Mouse (Mus musculus) neural tube, embryonic 11.5 days (tissue): ENCODE results near the gene Arl2. TPM values are rescaled to one million over a fixed set of nuclear protein-coding genes. Genes with fewer than 3 reads are reported as not detected.
A peak's percentile ranks its signal among the peaks of the same experiment; 100 is the strongest.

Experiments
- ATAC-seq: fragments of 200-750 bp; cut with Nextera tagmentation; 2 replicates; pipeline ENCODE4 v1.8.0; 2017; ENCODE audit warnings: moderate number of reproducible peaks, mild to moderate bottlenecking, moderate TSS enrichment, moderate library complexity; ENCODE audit not compliant: insufficient read depth, low FRiP score, low TSS enrichment
- DNase-seq: peaks from one replicate; pipeline ENCODE4 v3.0.0-alpha.2; 2015; ENCODE audit warnings: low spot score
- H3K27ac ChIP-seq: fragments of 300-500 bp; sonication (generic); 2 replicates; pipeline ENCODE4 v1.5.1; 2014; ENCODE audit warnings: low read depth, mild to moderate bottlenecking, low read length
- H3K27me3 ChIP-seq: fragments of 300-500 bp; sonication (generic); 2 replicates; pipeline ENCODE4 v1.6.1; 2014; ENCODE audit warnings: mild to moderate bottlenecking, low read length, mixed read lengths; ENCODE audit not compliant: control insufficient read depth, insufficient read depth
- H3K36me3 ChIP-seq: fragments of 300-500 bp; sonication (generic); 2 replicates; pipeline ENCODE4 v1.6.1; 2014; ENCODE audit warnings: mild to moderate bottlenecking, low read length, moderate library complexity, mixed read lengths; ENCODE audit not compliant: control insufficient read depth, insufficient read depth
- H3K4me1 ChIP-seq: fragments of 300-500 bp; sonication (generic); 2 replicates; pipeline ENCODE4 v1.6.1; 2014; ENCODE audit warnings: low read length, mixed read lengths; ENCODE audit not compliant: control insufficient read depth, insufficient read depth
- H3K4me2 ChIP-seq: fragments of 300-500 bp; sonication (generic); 2 replicates; pipeline ENCODE4 v1.6.1; 2014; ENCODE audit warnings: low read depth, mild to moderate bottlenecking, moderate library complexity
- H3K4me3 ChIP-seq: fragments of 300-500 bp; sonication (generic); 2 replicates; pipeline ENCODE4 v1.5.1; 2014; ENCODE audit warnings: low read depth, low read length
- H3K9ac ChIP-seq: fragments of 300-500 bp; sonication (generic); 2 replicates; pipeline ENCODE4 v1.6.1; 2014; ENCODE audit warnings: mild to moderate bottlenecking, low read length
- H3K9me3 ChIP-seq: fragments of 300-500 bp; sonication (generic); 2 replicates; pipeline ENCODE4 v1.6.1; 2016; ENCODE audit warnings: low read length; ENCODE audit not compliant: control insufficient read depth
- WGBS: fragments of 180-500 bp; shearing (Covaris S2); extraction: QIAGEN DNeasy Blood & Tissue Kit; methylation state at CpG from one replicate; pipeline ENCODE4 v1.1.7; 2014; 5-methylcytosine and 5-hydroxymethylcytosine counted together
- polyA plus RNA-seq: library from polyadenylated mRNA; unstranded; fragments of >200 nt; fragmentation: Nextera tagmentation; extraction: Ambion mirVana; gene quantifications from 2 replicates; pipeline ENCODE4 v1.2.1, GENCODE M21; 2014

The Arl2 gene
- 82.6 and 95.1 TPM in 2 replicates for polyA plus RNA-seq

- DNase-seq, result peak; percentile 87
Observed at GRCm38 (mm10) chr19:6141394-6141749, at the start of gene Arl2. TSS of gene Arl2 (minus strand) at chr19:6141548.

GRCm38 (mm10) chr19:6184131-6184530 is 42.8 kb upstream of the Arl2 start, which contains the start of gene Majin:
TSS of gene Majin (plus strand) at chr19:6184388.
- DNase-seq (no peak), ATAC-seq (no peak)
- Histone ChIP-seq H3K9me3 (no peaks in the 10 kb centered on the region), H3K27ac (no peak within 1 kb of the TSS), H3K4me1 (no peaks in the 10 kb centered on the region), H3K27me3 (no peaks in the 10 kb centered on the region), H3K4me2 (no peak within 1 kb of the TSS), H3K9ac (no peak within 1 kb of the TSS), H3K4me3 (no peak within 1 kb of the TSS), H3K36me3 (no peaks in the 10 kb centered on the region)
- WGBS, result 89% methylated on average over 23 of the region's 23 CpGs

More at GRCm38 (mm10) chr19:6141394-6141749, at the start of gene Arl2:
- H3K4me1 ChIP-seq, result no peaks in the 10 kb centered on the region
- H3K9ac ChIP-seq, result peak within 1 kb of the TSS; percentile 76
- H3K4me2 ChIP-seq, result peak within 1 kb of the TSS; percentile 70
- WGBS, result under 1% methylated on average over 15 of the region's 15 CpGs
- H3K9me3 ChIP-seq, result no peaks in the 10 kb centered on the region
- H3K27ac ChIP-seq, result peak within 1 kb of the TSS; percentile 93
- H3K27me3 ChIP-seq, result no peaks in the 10 kb centered on the region
- peak; percentile 78 for ATAC-seq
- H3K36me3 ChIP-seq, result peaks cover 2% of the 10 kb centered on the region
- H3K4me3 ChIP-seq, result peak within 1 kb of the TSS; percentile 56

GRCm38 (mm10) chr19:6182534-6182933 is 41.2 kb upstream of the Arl2 start:
- no peaks in the 10 kb centered on the region for H3K4me1 ChIP-seq
- WGBS, result 12% methylated on average over 3 of the region's 3 CpGs
- DNase-seq, result no peak
- no peak overlapping the region for H3K9ac ChIP-seq
- no peaks in the 10 kb centered on the region for H3K36me3 ChIP-seq
- H3K27ac ChIP-seq, result no peak overlapping the region
- no peaks in the 10 kb centered on the region for H3K27me3 ChIP-seq
- H3K4me3 ChIP-seq, result no peak overlapping the region
- H3K4me2 ChIP-seq, result no peak overlapping the region
- no peak for ATAC-seq
- no peaks in the 10 kb centered on the region for H3K9me3 ChIP-seq

GRCm38 (mm10) chr19:6181629-6182028 is 40.3 kb upstream of the Arl2 start:
- H3K9me3 ChIP-seq, result no peaks in the 10 kb centered on the region
- no peaks in the 10 kb centered on the region for H3K27me3 ChIP-seq
- H3K36me3 ChIP-seq, result no peaks in the 10 kb centered on the region
- H3K27ac ChIP-seq, result no peak overlapping the region
- ATAC-seq (no peak), DNase-seq (peak; percentile 45)
- no peaks in the 10 kb centered on the region for H3K4me1 ChIP-seq
- no peak overlapping the region for H3K4me2 ChIP-seq
- no peak overlapping the region for H3K9ac ChIP-seq
- WGBS, result 39% methylated on average over 5 of the region's 5 CpGs
- no peak overlapping the region for H3K4me3 ChIP-seq

- Histone ChIP-seq H3K27me3 (no peaks in the 10 kb centered on the region), H3K4me1 (no peaks in the 10 kb centered on the region), H3K9me3 (no peaks in the 10 kb centered on the region), H3K4me2 (no peak overlapping the region), H3K9ac (no peak overlapping the region), H3K27ac (no peak overlapping the region), H3K36me3 (no peaks in the 10 kb centered on the region), H3K4me3 (no peak overlapping the region)
- ATAC-seq (no peak), DNase-seq (no peak)
- WGBS, result 85% methylated on average over 4 of the region's 6 CpGs
Observed at GRCm38 (mm10) chr19:6178775-6179174, 37.4 kb upstream of the Arl2 start.

- no peak for DNase-seq
Observed at GRCm38 (mm10) chr19:6174771-6175170, 33.4 kb upstream of the Arl2 start.

GRCm38 (mm10) chr19:6171215-6171614 is 29.9 kb upstream of the Arl2 start:
- ATAC-seq (no peak), DNase-seq (no peak)
- 84% methylated on average over 8 of the region's 8 CpGs for WGBS
- no peaks in the 10 kb centered on the region for H3K9me3 ChIP-seq
- H3K36me3 ChIP-seq, result no peaks in the 10 kb centered on the region
- H3K9ac ChIP-seq, result no peak overlapping the region
- no peak overlapping the region for H3K4me2 ChIP-seq
- H3K27me3 ChIP-seq, result no peaks in the 10 kb centered on the region
- H3K4me1 ChIP-seq, result no peaks in the 10 kb centered on the region
- H3K4me3 ChIP-seq, result no peak overlapping the region
- H3K27ac ChIP-seq, result no peak overlapping the region

More at GRCm38 (mm10) chr19:6174771-6175170, 33.4 kb upstream of the Arl2 start:
- Histone ChIP-seq H3K27ac (no peak overlapping the region), H3K4me1 (no peaks in the 10 kb centered on the region), H3K36me3 (no peaks in the 10 kb centered on the region), H3K9ac (no peak overlapping the region), H3K27me3 (no peaks in the 10 kb centered on the region), H3K4me3 (no peak overlapping the region), H3K9me3 (no peaks in the 10 kb centered on the region), H3K4me2 (no peak overlapping the region)
- ATAC-seq, result no peak
- WGBS, result 48% methylated on average over 5 of the region's 5 CpGs

- 74% methylated on average over 4 of the region's 4 CpGs for WGBS
- H3K9me3 ChIP-seq, result no peaks in the 10 kb centered on the region
- no peak for ATAC-seq
Observed at GRCm38 (mm10) chr19:6166750-6167149, 25.4 kb upstream of the Arl2 start.

GRCm38 (mm10) chr19:6163872-6164547 is 22.7 kb upstream of the Arl2 start:
- H3K4me2 ChIP-seq, result no peak overlapping the region
- DNase-seq, result no peak
- no peaks in the 10 kb centered on the region for H3K9me3 ChIP-seq
- no peaks in the 10 kb centered on the region for H3K36me3 ChIP-seq
- H3K4me3 ChIP-seq, result no peak overlapping the region
- H3K9ac ChIP-seq, result no peak overlapping the region
- no peak overlapping the region for H3K27ac ChIP-seq
- no peaks in the 10 kb centered on the region for H3K27me3 ChIP-seq
- 80% methylated on average over 10 of the region's 10 CpGs for WGBS
- ATAC-seq, result no peak
- no peaks in the 10 kb centered on the region for H3K4me1 ChIP-seq

More at GRCm38 (mm10) chr19:6166750-6167149, 25.4 kb upstream of the Arl2 start:
- H3K27me3 ChIP-seq, result no peaks in the 10 kb centered on the region
- no peak overlapping the region for H3K9ac ChIP-seq
- H3K36me3 ChIP-seq, result no peaks in the 10 kb centered on the region
- no peak overlapping the region for H3K4me3 ChIP-seq
- no peak for DNase-seq
- no peak overlapping the region for H3K27ac ChIP-seq
- no peak overlapping the region for H3K4me2 ChIP-seq
- no peaks in the 10 kb centered on the region for H3K4me1 ChIP-seq
